Mouse (Mus musculus) left cerebral cortex, adult 18-20 months (tissue): Measurements from ENCODE around the gene Rfx1. TPM values are rescaled to one million over a fixed set of nuclear protein-coding genes. Genes with fewer than 3 reads are reported as not detected.
A peak's percentile ranks its signal among the peaks of the same experiment; 100 is the strongest.

Experiments used
- DNase-seq, 2 experiments: peaks; one replicate each; pipeline ENCODE4 v3.0.0; 2021 to 2022; ENCODE audit warnings: low spot score in 2 of 2, mixed read lengths in 1 of 2
- long read RNA-seq, 2 experiments: library from polyadenylated mRNA; stranded (forward); transcript quantifications; one replicate each; pipeline ENCODE4 v2.0.0; 2021
- total RNA-seq, 2 experiments: library from RNA; stranded (reverse); gene quantifications; 2 replicates each; pipeline ENCODE4 v1.2.3; 2021

Rfx1 gene
- total RNA-seq: 10 to 100 TPM; 23.1 to 25.3 TPM
- long read RNA-seq, experiment 1, full-length matches to known transcripts: 2 of 28 reads
- long read RNA-seq, experiment 1, partial matches to known transcripts: 18 of 28 reads
- long read RNA-seq, experiment 1, other reads (novel, unspliced or antisense): 8 of 28 reads
- long read RNA-seq, experiment 2, partial matches to known transcripts: 6 of 13 reads
- long read RNA-seq, experiment 2, other reads (novel, unspliced or antisense): 7 of 13 reads

GRCm38 (mm10) chr8:84066291-84066930 is at the start of gene Rfx1:
TSS of gene Rfx1 (plus strand) at chr8:84066834.
- peak; percentile 98 to 99 for DNase-seq

GRCm38 (mm10) chr8:84019738-84020137 is 46.9 kb upstream of the Rfx1 start:
- DNase-seq: no peak

GRCm38 (mm10) chr8:84021096-84021495 is 45.5 kb upstream of the Rfx1 start, which contains the start of gene Palm3:
TSS of gene Palm3 (plus strand) at chr8:84021471.
- no peak for DNase-seq

- no peak for DNase-seq
These were observed 45.1 kb upstream of the Rfx1 start for GRCm38 (mm10) chr8:84021569-84021968.

GRCm38 (mm10) chr8:84023085-84023484 is 43.5 kb upstream of the Rfx1 start:
- DNase-seq: no peak

GRCm38 (mm10) chr8:84023631-84024030 is 43.0 kb upstream of the Rfx1 start:
- DNase-seq: no peak

GRCm38 (mm10) chr8:84024171-84024570 is 42.5 kb upstream of the Rfx1 start:
- peak in 1 of 2 experiments; percentile 29 for DNase-seq

GRCm38 (mm10) chr8:84025863-84026262 is 40.8 kb upstream of the Rfx1 start:
- peak in 1 of 2 experiments; percentile 29 for DNase-seq

- DNase-seq: no peak
These were observed 39.2 kb upstream of the Rfx1 start for GRCm38 (mm10) chr8:84027449-84027848.

- DNase-seq: no peak
These were observed 37.4 kb upstream of the Rfx1 start for GRCm38 (mm10) chr8:84029272-84029671.

GRCm38 (mm10) chr8:84032777-84033176 is 33.9 kb upstream of the Rfx1 start:
- no peak for DNase-seq

- no peak for DNase-seq
These were observed 28.6 kb upstream of the Rfx1 start for GRCm38 (mm10) chr8:84038015-84038414.

- DNase-seq: peak; percentile 63 to 68
These were observed 27.6 kb upstream of the Rfx1 start for GRCm38 (mm10) chr8:84039050-84039449.

GRCm38 (mm10) chr8:84042066-84042947 is 24.3 kb upstream of the Rfx1 start, which contains the start of gene Il27ra:
TSS of gene Il27ra (minus strand) at chr8:84042589.
- DNase-seq: peak; percentile 16 to 18

- DNase-seq: no peak
These were observed 23.7 kb upstream of the Rfx1 start for GRCm38 (mm10) chr8:84042948-84043342.

- no peak for DNase-seq
These were observed 22.5 kb upstream of the Rfx1 start for GRCm38 (mm10) chr8:84044103-84044502.

GRCm38 (mm10) chr8:84044900-84045299 is 21.7 kb upstream of the Rfx1 start, which contains the start of gene Rln3:
TSS of gene Rln3 (minus strand) at chr8:84045000.
- DNase-seq: no peak

- DNase-seq: no peak
These were observed 20.1 kb upstream of the Rfx1 start for GRCm38 (mm10) chr8:84046505-84046904.

GRCm38 (mm10) chr8:84048171-84048570 is 18.5 kb upstream of the Rfx1 start:
- no peak for DNase-seq

GRCm38 (mm10) chr8:84052746-84053145 is 13.9 kb upstream of the Rfx1 start:
- DNase-seq: no peak

GRCm38 (mm10) chr8:84053229-84053628 is 13.4 kb upstream of the Rfx1 start:
- DNase-seq: no peak

- no peak for DNase-seq
These were observed 8.8 kb upstream of the Rfx1 start for GRCm38 (mm10) chr8:84057827-84058226.
